Mouse (Mus musculus) cerebellum, postnatal 14 days (tissue): ENCODE measurements at regions not wholly inside any gene's neighbourhood (a gene's known extent, or its start where the extent isn't known, plus 50 kb on each side); places are given as distances from the start of the nearest gene placed in this dataset.

Experiments
- DNase-seq, 2 experiments: peaks; one replicate each; pipeline ENCODE4 v3.0.0; 2021; ENCODE audit warnings: mixed read lengths in 2 of 2

DNA sequence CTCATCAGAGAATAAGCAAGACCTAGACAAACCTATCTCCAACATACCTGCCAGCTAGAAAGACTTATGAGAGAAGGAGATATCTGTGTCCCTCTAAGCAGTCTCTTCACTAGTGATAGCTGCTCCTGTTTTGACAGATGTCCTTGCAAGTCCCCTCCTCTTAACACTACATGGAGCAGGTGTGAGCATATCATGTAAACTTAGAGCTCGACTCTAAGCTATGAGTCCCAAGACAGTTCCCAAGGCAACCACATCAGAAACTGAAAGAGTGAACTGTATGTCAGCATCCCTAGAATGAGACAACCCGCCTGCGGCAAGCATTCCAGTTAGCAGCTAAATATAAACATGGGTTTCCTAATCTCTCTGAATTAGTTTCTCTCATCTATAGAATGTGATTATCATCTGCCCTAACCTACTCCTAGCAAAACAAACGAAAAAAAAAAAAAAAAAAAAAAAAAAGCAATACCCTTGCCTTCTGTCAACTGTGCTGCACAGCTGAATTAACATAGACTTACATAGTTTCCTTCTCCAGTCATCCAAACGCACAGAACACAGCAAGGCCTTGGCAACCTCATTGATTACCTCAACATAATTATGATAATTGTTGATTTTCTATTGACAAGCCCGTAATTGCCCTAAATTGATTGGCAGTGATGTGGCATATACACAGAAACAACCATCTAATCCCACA lies 383.4 kb downstream of the Samd5 start:
- DNase-seq: no peak

DNA sequence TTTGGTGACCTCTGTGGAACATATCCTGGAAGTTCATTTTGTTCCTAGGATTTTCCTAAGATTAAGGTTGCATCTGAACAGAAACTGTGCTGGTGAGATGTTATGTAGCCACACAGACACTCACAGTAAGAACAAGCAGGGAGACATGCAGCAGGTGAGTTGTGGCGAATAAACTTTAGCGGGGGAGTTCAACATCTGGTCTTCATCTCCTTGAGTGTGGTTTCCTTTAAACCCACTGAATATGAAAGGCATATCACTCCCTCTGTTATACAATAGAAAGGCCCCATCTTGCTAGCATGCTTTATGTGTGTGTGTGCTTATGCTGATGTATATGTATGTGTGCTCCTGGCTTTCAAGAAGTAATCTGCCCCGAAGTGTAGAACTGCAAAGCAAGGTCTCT lies 387.1 kb upstream of the Sash1 start:
- no peak for DNase-seq

DNA sequence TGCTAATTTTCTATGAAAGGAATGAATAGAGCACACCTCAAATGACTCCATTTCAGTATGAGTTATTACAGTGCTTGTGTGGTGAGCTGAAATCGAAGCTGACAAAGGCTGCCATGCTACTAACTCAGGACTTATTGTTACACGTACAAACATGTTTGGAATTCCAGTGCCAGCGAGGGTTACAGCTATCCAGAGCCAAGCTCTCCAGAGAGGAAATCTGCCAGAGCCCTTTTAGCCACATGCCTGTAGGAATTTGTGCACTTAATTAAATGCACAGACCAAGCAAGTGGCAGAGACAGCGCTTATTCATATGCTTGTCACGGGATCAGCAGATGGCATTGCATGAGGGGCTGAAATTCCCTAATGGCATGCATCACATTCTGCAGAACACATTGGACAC lies 386.4 kb upstream of the Sash1 start:
- DNase-seq: peak; percentile 17 to 37

DNA sequence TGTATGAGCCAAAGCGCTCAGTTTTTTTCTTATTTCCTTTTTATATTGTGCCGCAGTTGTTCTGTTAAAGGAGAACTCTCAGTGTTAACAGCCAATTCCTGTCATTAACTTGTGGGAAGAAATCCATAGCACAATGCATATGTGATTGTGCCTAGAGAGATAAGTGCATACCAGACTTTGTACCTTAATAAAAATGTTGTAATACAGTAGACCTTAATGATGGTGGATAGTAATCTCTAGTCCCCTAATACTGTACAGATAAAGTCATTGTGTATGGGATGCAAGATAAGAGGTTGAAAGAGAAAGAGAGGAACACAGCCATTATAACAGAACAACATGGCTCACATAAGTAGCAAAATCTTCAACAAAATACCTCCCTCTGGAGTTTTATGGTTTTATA lies 379.7 kb upstream of the Sash1 start:
- no peak for DNase-seq

DNA sequence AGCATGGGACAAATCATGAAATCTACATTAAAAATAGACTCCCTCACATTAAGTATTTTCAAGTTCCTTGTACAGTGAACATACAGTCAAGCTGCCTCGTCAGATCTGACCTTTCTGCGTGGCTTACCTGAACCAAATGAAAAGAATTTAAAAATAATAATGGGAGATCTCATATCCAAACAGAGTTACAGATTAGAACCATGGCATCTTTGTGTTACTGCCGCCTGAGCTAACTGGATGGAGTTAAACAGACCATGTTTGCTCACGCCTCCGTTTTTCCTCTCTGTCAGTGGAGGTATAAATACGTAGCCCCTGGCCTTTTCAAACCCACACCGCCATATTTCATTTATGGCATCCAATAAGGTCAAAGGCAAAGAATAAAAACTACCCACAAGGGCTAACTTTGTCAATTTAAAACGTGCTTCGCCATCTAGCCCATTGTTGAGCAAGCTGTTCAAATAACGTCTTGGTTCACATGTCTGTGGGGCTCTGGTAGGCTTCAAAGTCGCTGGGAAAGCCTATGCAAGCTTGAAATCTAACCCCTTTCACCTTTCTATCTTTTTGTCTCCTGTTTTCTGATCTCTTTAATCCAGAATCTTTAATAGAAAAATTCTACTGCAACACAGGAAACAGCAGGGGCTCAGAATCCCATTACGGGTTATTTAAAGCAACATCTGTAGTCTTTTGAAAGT lies 378.6 kb upstream of the Sash1 start:
- no peak for DNase-seq

DNA sequence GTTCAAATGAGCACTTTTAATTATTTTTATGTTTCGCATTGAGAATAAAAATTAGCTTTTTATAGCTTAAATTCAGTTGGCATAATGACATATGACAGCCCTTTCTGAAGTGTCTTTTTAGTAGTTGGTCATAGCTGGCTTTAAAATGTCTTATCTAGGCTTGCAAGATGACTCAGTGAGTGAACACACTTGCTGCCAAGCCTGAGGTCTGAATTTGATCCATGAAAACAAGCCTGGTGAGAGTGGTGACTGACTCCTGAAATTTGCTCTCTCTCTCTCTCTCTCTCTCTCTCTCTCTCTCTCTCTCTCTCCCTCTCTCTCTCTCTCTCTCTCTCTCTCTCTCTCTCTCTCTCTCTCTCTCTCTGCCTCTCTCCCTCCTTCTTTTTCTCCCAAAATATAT lies 372.8 kb upstream of the Sash1 start:
- no peak for DNase-seq

DNA sequence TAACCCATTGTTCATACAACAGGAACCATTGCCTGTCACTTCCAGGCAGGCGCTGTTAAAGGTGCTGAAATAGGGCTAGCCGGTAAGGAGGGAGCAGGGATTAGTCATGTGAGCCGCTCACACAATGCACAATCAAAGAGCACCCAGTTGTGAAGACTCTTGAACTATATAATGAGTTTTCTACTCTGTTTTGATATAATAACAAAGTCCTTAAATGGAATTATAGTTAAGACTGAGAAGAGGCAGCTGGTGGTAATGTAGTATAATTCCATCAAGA lies 367.0 kb upstream of the Sash1 start:
- DNase-seq: no peak

DNA sequence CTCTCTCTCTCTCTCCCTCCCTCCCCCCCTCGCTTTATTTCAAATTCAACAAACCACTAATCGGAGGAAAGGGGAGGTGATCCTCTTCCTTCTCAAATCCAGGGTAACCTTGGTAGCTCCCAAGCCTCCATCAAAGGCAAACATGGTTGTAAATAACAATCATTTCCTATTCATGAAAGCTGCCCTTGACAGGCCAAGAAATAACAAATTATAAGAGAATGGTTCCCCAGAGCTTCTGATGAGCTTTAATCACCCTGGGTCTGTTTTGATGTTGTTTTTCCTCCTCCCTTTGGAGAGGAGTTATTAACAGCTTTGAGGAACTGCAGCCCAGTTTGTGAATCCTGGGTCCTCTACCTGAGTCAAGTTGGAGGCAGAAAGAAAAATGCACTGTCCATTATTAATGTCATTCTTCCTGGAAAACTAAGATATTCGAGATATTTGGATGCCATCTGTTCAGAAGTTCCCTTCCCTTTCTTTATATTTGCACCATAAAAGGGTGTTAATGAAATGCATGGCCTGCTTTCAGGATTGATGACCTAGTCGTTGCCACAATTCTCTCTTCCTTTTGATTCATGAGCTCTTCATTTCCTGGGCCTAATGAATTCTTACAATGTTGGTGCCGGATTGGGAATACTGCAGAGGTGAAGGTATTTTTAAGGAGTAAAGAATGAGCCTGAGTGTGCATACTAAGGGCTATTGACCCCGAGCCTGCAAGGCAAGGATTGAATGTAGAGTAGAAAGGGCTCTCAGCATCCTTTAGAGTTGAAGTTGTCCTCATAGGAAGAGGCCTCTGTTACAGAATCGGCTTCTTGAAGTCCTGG lies 366.5 kb upstream of the Sash1 start:
- no peak for DNase-seq

DNA sequence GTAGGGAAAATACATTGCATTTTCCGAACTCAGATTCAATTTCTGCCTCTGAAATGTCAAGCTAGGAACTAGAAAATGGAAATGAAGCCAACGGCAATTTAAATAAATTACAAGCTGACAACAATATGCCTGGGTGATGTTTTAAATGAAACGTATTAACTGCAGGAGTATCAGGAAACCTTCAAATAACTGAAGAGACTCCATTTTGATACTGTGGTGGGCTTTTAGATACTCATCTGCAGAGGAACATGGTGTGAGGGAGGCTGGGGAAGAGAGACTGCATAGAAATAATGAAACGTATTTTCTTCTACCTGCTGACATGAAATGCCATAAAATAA lies 357.4 kb upstream of the Sash1 start:
- DNase-seq: no peak

DNA sequence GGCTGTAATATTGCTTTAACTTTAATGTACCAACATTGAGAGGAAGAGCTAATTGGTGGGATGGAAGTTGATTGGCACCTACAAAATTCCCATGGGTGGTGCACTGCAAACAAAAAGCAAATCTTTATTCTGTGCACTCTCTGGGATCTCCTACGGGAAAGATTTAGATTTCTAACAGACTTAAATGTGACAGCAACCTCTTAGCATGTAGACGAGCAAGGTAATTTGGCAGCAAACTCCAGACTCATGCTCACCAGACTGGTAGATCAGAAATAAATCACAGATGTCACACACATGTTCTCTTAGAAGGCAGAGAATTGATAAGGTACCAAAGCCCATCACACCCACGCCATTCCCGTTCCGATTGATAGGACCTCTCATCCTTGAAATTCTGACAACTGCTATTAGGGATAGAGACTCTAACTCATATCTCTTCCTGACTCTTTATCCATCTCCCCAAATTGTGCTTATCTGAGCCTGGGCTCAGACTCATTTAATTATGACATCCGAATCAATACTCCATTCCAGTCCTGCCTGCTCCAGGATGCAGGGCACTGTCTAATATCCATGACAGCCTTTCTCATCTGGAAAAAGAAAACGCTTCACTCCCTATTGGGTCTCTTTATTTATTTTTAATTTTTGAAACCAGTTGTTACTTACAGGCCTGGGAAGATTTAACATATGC lies 356.9 kb upstream of the Sash1 start:
- DNase-seq: no peak

DNA sequence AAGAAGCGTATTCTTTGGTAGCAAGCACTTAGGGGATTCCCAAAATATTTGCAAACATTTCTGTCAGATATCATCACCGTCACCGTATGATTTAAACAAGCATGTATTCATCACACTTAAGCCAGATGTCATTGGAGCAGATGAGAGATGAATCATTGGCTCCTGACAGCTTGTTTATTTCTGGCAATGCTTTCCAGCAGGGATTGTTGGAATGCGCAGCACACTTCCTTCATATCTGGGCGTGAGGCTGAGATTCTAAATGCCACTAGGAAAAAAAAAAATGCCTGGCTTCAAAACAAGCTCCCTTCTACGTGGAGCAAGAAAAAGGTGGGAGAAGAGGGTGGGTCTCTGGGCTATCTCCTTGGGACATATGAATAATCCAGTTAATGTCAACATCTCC lies 354.1 kb upstream of the Sash1 start:
- peak in 1 of 2 experiments; percentile 9 for DNase-seq

DNA sequence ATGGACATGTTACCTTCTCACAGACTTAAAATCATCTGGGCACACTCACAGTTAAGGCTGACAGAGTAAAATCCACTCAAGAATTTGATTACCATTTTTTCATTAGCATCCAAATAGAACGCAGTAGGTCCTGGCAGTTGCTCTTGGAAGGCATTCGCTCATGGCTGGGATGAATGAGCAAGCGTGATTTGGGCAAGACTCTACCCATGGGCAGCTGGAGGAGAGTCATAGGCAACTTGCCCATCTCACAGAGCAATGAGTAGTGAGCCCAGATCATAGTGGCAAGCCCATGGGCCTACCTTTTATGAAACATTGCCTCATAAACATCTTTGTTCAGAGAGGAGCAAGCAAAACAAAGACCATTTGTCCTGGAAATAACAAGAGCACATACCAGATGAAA lies 345.9 kb upstream of the Sash1 start:
- peak; percentile 80 to 84 for DNase-seq

DNA sequence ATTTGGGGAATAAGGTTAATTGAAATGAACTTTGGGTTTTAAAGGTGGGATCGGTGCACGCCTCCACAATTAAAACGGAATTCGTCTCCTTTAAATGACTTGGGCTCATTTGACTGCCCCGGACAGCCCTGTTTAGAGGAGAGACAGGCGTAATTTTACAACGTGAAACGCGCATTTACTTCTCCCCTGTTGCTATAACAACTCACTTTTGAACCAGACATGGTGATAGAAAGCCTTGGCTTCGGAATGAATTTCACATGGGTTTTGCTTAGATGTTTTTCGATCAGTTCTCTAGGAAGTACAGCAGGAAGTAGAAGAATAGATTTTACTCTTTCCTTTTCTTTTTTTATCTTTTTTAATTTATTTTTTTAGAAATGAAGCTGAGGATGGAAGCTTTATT lies 343.2 kb upstream of the Sash1 start:
- DNase-seq: no peak

DNA sequence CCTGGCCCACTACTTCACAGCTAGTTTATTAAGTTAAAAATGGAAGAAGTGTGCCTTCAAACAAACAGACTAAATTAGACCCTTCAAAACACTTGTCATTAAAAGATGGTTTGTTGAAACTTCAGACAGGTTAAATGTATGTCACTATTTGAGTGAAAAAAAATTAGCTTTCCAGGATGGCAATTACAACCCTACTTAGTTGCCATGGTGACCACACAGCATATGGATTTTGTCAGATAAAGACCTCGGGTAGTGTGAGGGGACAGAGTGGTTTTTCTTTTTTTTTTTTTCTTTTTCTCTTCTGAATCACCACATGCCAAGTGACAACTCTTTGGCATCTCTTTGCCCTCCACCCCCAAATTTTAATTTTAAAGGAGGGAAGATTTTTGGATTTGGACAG lies 341.5 kb upstream of the Sash1 start:
- DNase-seq: no peak

DNA sequence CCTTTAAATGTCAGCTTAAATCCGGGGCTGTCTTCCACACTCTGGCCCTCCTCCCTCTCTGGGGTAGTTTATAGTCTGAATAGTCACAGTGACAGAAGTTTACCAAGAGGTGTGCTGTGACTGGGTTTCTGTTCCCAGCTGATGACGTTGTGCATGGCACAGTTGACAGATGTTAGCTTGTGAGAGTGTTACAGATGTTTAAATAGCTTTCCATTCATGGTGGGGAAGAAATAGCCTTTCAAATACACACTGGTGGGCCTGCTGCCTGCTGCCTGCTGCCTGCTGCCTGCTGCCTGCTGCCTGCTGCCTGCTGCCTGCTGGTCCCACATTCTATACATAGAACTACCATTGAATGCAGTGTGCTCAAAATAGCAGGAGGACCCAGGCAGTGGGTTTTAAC lies 324.8 kb upstream of the Sash1 start:
- DNase-seq: no peak

DNA sequence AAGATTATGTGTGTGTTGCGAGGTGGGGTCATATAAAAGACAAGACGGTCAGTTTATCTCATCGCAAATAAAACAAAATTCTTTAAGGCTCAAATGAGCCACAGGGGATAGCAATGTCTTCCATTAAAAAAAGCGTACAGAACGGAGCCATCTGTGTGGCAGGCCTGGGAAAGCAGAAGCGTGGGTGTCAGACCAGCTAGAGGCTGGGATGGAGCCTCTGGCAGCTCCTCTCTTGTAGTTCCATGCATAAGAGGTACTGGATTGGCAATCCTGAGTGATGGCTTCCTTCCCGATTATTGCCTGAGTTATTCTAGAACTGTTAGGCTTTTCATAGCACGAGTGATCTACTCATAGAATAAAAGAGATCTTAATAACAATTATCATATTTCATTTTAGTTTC lies 318.2 kb upstream of the Sash1 start:
- peak; percentile 46 to 66 for DNase-seq

DNA sequence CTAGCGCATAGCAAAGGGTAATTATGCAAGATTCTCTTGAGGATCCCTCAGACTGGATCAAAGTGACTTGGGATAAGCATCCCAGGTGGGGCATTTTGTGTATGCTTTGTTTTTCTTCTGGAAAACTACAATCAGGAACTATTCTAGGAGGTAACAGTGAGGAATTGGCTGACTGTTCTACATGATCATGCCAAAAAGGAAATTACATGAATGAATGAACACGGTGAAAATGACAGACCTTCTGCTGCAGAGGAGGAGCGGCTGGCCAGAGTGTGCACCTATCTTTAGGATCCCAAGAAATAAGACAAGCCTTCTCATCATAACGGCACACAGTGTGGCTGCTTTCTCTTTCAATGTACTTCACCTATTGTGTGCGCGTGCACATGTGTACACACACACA lies 317.5 kb upstream of the Sash1 start:
- peak; percentile 17 to 71 for DNase-seq

DNA sequence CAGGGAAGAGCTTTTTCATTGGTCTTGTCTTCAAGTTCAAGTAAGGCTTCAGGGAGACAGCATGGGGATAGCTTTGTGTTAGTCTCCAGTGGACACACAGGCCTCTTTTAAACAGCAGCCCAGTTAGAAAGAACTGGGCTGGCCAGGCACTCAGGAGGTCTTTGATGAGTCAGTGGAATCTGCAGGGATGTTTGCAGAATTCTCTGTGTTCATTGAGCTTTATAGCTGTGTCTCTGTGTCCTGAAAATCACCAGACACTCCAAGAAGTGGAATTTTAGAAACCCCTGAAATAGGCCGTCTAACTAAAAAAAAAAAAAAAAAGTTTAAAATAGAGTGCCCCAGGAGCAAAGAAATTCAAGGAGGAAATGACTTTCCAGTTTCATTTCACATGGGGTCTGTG lies 317.1 kb upstream of the Sash1 start:
- no peak for DNase-seq

DNA sequence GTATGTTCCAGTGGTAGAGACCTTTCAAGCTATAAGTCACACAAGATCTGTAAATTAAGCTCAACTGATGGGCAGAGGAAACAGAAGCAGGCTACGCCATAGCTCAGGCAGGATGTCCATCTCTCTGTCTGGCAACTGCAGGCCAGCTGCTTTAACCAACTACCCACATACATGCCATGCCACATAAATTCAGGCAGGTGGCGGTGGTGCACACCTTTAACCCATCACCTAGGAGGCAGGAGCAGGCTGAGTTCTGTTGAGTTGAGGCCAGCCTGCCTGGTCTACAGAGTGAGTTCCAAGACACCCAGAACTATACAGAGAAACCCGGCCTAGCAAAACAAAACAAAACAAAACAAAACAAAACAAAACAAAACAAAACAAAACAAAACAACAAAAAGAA lies 289.1 kb upstream of the Sash1 start:
- DNase-seq: peak in 1 of 2 experiments; percentile 5

DNA sequence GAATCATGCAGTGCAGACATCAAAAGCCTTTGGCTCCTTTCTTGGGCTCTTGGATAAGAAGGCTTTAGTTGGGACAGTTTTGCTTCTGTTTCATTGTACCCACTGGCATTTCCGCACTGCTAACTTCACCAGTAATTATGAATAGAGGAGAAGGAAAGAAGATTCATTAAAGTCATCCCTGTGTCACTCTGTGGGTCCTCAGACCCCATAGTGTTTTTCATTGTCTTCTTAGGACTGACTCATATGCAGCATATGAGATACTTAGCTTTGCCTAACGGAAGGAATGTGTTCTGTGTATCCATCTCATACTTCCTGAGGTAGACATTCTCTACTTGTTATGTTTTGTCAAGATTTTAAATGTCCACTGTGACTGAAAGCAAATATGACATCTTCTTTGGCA lies 287.6 kb upstream of the Sash1 start:
- DNase-seq: no peak

DNA sequence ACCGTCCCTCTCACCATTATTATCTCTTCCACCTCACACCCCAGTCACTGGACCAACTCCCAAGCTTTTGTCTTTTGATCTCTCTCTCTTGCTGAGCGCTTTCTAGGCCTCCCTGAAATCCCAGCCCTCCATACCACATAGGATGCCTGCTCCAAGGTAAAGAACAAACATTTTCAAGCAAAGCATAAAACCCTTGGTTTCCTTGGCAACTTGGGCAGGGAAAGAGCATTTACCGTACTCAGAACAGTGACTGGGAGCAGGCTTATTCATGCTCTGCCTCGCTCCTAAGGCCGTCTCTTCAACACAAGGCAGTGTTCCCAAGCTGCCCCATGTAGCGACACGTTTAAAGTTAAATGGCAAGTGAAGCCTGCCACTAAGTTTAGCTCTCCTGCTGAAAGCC lies 282.9 kb upstream of the Sash1 start:
- no peak for DNase-seq

DNA sequence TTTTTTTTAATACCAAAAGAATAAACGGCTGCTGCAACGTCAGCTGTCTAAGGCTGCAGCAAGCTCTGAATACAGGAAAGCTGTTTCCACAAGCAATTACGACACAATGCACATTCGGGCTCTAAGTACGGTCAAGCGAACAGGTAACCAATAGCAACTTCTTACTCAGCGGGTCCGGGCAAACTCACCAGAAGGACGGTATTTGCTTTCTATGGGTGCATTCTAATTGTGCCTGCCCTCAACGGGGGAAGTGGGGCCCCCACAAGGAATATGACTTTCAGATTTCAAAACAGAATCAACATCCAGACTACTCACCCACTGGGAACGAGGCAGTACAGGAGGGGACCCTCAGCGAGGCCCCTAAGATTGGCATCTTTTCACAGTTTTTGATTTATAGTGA lies 280.1 kb upstream of the Sash1 start:
- DNase-seq: peak; percentile 9 to 12

DNA sequence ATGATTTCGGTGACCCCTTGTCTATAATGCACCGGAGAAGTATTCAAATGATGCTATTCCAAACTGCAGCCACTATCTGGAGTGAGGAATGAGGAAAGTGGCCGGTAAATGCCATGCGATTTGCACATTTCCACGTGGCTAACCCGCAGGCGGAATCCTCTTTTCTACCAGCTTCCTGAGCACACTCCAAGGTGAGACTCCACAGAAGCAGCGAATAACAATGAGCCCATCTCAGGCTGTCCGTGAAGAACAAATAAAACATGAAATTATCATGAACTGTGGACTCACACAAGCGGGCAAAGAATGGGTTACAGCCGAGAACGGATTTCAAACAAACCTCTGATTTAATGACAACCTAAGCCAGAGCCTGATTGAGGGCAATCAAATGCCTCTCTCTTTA lies 279.7 kb upstream of the Sash1 start:
- DNase-seq: peak in 1 of 2 experiments; percentile 5

DNA sequence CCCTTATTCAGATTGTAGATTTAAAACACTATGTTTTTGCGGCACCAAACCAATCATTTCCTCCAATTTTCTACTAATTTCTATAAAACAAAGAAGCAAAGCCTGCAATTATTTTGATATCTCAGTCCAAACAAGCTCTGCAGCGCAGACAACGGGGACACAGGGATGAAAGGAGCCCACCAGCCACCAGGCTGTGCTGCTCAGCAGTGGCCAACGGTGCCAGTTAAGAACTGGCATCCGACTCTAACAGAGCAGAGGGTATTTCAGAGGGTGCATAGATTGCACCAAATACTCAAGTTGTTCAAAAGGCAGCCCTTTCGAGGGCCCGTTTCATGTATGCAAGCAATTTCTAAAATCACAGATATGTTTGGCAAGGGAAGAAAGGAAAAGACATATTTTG lies 278.5 kb upstream of the Sash1 start:
- peak; percentile 34 to 39 for DNase-seq
